Mouse (Mus musculus): ENCODE results near the gene Ranbp3l.
"Not testable (repeated sequence)": the region's sequence is repeated elsewhere in the genome, so short reads cannot be mapped to it uniquely, and the experiment has no call there.

Gene Ranbp3l

GRCm38 (mm10) chr15:8967573-8968228, at the start of gene Ranbp3l:
Gene Ranbp3l, plus strand, starts transcription at chr15:8967949.
- DNase-seq, result peak; percentile 35 to 40

- DNase-seq, result no peak
Measured at GRCm38 (mm10) chr15:8930061-8930460, 37.7 kb upstream of the Ranbp3l start.

GRCm38 (mm10) chr15:8936911-8937310, 30.8 kb upstream of the Ranbp3l start:
- DNase-seq, result peak in 1 of 2 experiments; percentile 14

GRCm38 (mm10) chr15:8940861-8941260, 26.9 kb upstream of the Ranbp3l start:
- no peak for DNase-seq

GRCm38 (mm10) chr15:8950856-8951255, 16.9 kb upstream of the Ranbp3l start:
- DNase-seq, result no peak

- no peak for DNase-seq
Measured at GRCm38 (mm10) chr15:8963323-8963722, 4.4 kb upstream of the Ranbp3l start.

- peak; percentile 3 to 4 for DNase-seq
Measured at GRCm38 (mm10) chr15:8968229-8968595, 463 bp downstream of the Ranbp3l start.

- DNase-seq, result no peak
Measured at GRCm38 (mm10) chr15:8969061-8969635, 1.4 kb downstream of the Ranbp3l start.

GRCm38 (mm10) chr15:8991211-8991610, 23.5 kb downstream of the Ranbp3l start:
- DNase-seq, result no peak

GRCm38 (mm10) chr15:8991859-8992838, 24.4 kb downstream of the Ranbp3l start:
- DNase-seq, result no peak

GRCm38 (mm10) chr15:8994608-8995277, 27.0 kb downstream of the Ranbp3l start:
- peak in 1 of 2 experiments; percentile 8 for DNase-seq

- no peak for DNase-seq
Measured at GRCm38 (mm10) chr15:8995490-8995889, 27.7 kb downstream of the Ranbp3l start.

- no peak for DNase-seq
Measured at GRCm38 (mm10) chr15:9002762-9003161, 35.0 kb downstream of the Ranbp3l start.

GRCm38 (mm10) chr15:9009196-9009595, 41.4 kb downstream of the Ranbp3l start:
- DNase-seq, result no peak

- no peak for DNase-seq
Measured at GRCm38 (mm10) chr15:9014541-9014940, 46.8 kb downstream of the Ranbp3l start.

- not testable (repeated sequence) for DNase-seq
Measured at GRCm38 (mm10) chr15:9015496-9015895, 47.7 kb downstream of the Ranbp3l start.

GRCm38 (mm10) chr15:9055704-9056103, 88.0 kb downstream of the Ranbp3l start:
- no peak for DNase-seq

- DNase-seq, result no peak
Measured at GRCm38 (mm10) chr15:9059856-9060255, 92.1 kb downstream of the Ranbp3l start.

- DNase-seq, result no peak
Measured at GRCm38 (mm10) chr15:9061150-9061882, 93.6 kb downstream of the Ranbp3l start.

GRCm38 (mm10) chr15:9068881-9069280, 101.1 kb downstream of the Ranbp3l start:
- no peak for DNase-seq

- no peak for DNase-seq
Measured at GRCm38 (mm10) chr15:9070353-9070752, 102.6 kb downstream of the Ranbp3l start.

- DNase-seq, result peak; percentile 98
Measured at GRCm38 (mm10) chr15:9070912-9071555, 103.3 kb downstream of the Ranbp3l start, which contains the start of gene Nadk2. Gene Nadk2, plus strand, starts transcription at chr15:9071260.
